Mouse (Mus musculus) intestine, embryonic 14.5 days (tissue): ENCODE results near the gene Lingo4. TPM values are rescaled to one million over a fixed set of nuclear protein-coding genes. Genes with fewer than 3 reads are reported as not detected.

ENCODE experiments used
- ATAC-seq: fragments of 200-750 bp; cut with Nextera tagmentation; replicated peaks from 2 replicates; pipeline ENCODE4 v1.8.0; 2017; ENCODE audit warnings: low read depth, moderate number of reproducible peaks, moderate TSS enrichment, moderate library complexity; ENCODE audit not compliant: low FRiP score, low TSS enrichment
- DNase-seq: peaks from one replicate; pipeline ENCODE4 v3.0.0-alpha.2; 2018; ENCODE audit warnings: low spot score
- H3K27ac ChIP-seq: fragments of 300-500 bp; sonication (generic); 2 replicates; pipeline ENCODE4 v1.5.1; 2014; ENCODE audit warnings: low read depth, mild to moderate bottlenecking, control low read depth
- H3K27me3 ChIP-seq: fragments of 300-500 bp; sonication (generic); replicated peaks from 2 replicates; pipeline ENCODE4 v1.6.1; 2014; ENCODE audit warnings: low read length, control low read depth; ENCODE audit not compliant: control insufficient read depth, insufficient read depth
- H3K36me3 ChIP-seq: fragments of 300-500 bp; sonication (generic); 2 replicates; pipeline ENCODE4 v1.6.1; 2014; ENCODE audit warnings: low read length, control low read depth; ENCODE audit not compliant: control insufficient read depth, insufficient read depth
- H3K4me1 ChIP-seq: fragments of 300-500 bp; sonication (generic); replicated peaks from 2 replicates; pipeline ENCODE4 v1.6.1; 2014; ENCODE audit warnings: low read length, control low read depth, mixed read lengths; ENCODE audit not compliant: control insufficient read depth, insufficient read depth
- H3K4me2 ChIP-seq: fragments of 300-500 bp; sonication (generic); 2 replicates; pipeline ENCODE4 v1.6.1; 2014; ENCODE audit warnings: low read length
- H3K4me3 ChIP-seq: fragments of 300-500 bp; sonication (generic); 2 replicates; pipeline ENCODE4 v1.5.1; 2014; ENCODE audit warnings: low read depth, low read length, control low read depth, mixed read lengths
- H3K9ac ChIP-seq: fragments of 300-500 bp; sonication (generic); 2 replicates; pipeline ENCODE4 v1.6.1; 2014; ENCODE audit warnings: mild to moderate bottlenecking, low read length
- H3K9me3 ChIP-seq: fragments of 300-500 bp; sonication (generic); 2 replicates; pipeline ENCODE4 v1.6.1; 2016; ENCODE audit warnings: low read length, control low read depth; ENCODE audit not compliant: control insufficient read depth
- WGBS: fragments of 180-500 bp; shearing (Covaris S2); extraction: QIAGEN DNeasy Blood & Tissue Kit; methylation state at CpG from one replicate; pipeline ENCODE4 v1.1.7; 2014; 5-methylcytosine and 5-hydroxymethylcytosine counted together
- polyA plus RNA-seq: library from polyadenylated mRNA; unstranded; fragments of >200 nt; fragmentation: Nextera tagmentation; extraction: Ambion mirVana; gene quantifications from 2 replicates; pipeline ENCODE4 v1.2.1, GENCODE M21; 2014

The Lingo4 gene
- polyA plus RNA-seq, 1 experiment from 2014 or later, result 0.38 TPM

DNA sequence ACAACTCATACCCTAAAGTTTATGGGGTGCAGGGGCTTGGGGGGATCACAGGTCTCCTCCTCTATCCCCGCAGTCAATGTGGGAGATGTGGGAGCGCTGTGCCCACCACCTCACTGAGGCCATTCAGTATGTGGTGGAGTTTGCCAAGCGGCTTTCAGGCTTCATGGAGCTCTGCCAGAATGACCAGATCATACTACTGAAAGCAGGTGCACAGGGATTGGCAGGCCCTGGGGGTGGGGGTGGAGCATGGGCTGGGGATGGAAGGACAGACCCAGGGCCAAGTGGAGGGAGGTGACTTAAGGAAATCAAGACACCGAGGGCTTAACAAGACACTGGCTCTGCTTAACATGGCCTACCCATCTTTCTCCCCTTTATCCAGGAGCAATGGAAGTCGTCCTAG is 7.3 kb upstream of the Lingo4 start:
- H3K9me3 ChIP-seq, result no peaks in the 10 kb centered on the region
- H3K4me1 ChIP-seq, result no peaks in the 10 kb centered on the region
- no peaks in the 10 kb centered on the region for H3K27me3 ChIP-seq
- H3K9ac ChIP-seq, result no peak overlapping the region
- no peaks in the 10 kb centered on the region for H3K36me3 ChIP-seq
- H3K4me2 ChIP-seq, result no peak overlapping the region
- 81% methylated on average over 5 of the region's 5 CpGs for WGBS
- no peak overlapping the region for H3K4me3 ChIP-seq
- no peak for ATAC-seq
- H3K27ac ChIP-seq, result no peak overlapping the region
- no peak for DNase-seq

DNA sequence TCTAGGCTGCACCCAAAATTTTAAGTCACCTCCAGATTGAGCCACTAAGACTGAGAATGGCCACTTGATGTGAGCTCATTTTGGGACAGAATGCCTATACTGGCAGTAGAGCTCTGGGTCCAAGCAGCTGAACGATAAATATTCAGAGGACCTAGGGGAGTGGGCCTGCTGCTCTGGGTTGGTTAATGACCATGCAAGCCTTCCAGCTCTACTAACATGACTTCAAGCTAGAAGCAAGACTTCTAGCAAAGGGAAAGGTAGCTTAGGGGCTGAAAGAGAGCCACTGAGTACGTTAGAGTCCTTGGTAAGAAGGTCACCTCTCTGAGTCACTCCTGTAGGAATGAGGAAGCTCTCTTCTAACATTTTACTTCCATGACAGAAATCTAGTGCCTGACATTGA is 6.2 kb upstream of the Lingo4 start:
- H3K27me3 ChIP-seq, result peaks cover 8% of the 10 kb centered on the region
- no peaks in the 10 kb centered on the region for H3K36me3 ChIP-seq
- H3K9ac ChIP-seq, result no peak overlapping the region
- no peaks in the 10 kb centered on the region for H3K9me3 ChIP-seq
- WGBS, result 85% methylated on average over 2 of the region's 2 CpGs
- ATAC-seq (no peak), DNase-seq (no peak)
- no peaks in the 10 kb centered on the region for H3K4me1 ChIP-seq
- H3K27ac ChIP-seq, result no peak overlapping the region
- H3K4me3 ChIP-seq, result no peak overlapping the region
- H3K4me2 ChIP-seq, result no peak overlapping the region

DNA sequence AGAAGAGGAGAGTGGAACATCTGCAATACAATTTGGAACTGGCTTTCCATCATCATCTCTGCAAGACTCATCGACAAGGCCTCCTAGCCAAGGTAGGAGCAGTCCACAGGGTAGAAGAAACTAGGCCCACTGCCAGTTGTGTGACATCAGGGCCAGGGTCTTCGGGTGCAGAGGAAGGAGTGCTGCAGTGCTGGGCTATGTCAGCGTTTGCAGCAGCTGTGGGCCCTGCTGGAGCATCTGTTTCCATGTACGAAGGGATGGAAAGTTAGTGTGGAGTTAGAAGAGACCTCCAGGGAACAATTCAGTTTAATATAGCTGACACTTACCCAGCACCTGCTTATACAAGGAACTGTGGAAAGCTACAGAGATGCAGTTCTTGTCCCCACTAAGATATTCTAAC is 5.3 kb upstream of the Lingo4 start:
- Histone ChIP-seq H3K27me3 (peaks cover 17% of the 10 kb centered on the region), H3K36me3 (no peaks in the 10 kb centered on the region), H3K4me1 (no peaks in the 10 kb centered on the region), H3K4me3 (no peak overlapping the region), H3K9ac (no peak overlapping the region), H3K27ac (no peak overlapping the region), H3K9me3 (no peaks in the 10 kb centered on the region), H3K4me2 (no peak overlapping the region)
- DNase-seq (no peak), ATAC-seq (no peak)
- 79% methylated on average over 4 of the region's 4 CpGs for WGBS

- H3K4me2 ChIP-seq, result no peak overlapping the region
- H3K36me3 ChIP-seq, result no peaks in the 10 kb centered on the region
- 90% methylated on average over 1 of the region's 1 CpGs for WGBS
- H3K9me3 ChIP-seq, result no peaks in the 10 kb centered on the region
- no peak overlapping the region for H3K27ac ChIP-seq
- 0 out of 2 replicates have a peak, but pooled peaks cover 3% of the 10 kb centered on the region for H3K4me1 ChIP-seq
- H3K4me3 ChIP-seq, result no peak overlapping the region
- no peak overlapping the region for H3K9ac ChIP-seq
- peaks cover 42% of the 10 kb centered on the region for H3K27me3 ChIP-seq
- ATAC-seq (no peak), DNase-seq (no peak)
Measured at GRCm38 (mm10) chr3:94396336-94396735, 2.0 kb upstream of the Lingo4 start.

- Histone ChIP-seq H3K9ac (no peak overlapping the region), H3K36me3 (no peaks in the 10 kb centered on the region), H3K4me2 (no peak overlapping the region), H3K4me3 (no peak overlapping the region), H3K9me3 (no peaks in the 10 kb centered on the region), H3K4me1 (0 out of 2 replicates have a peak, but pooled peaks cover 3% of the 10 kb centered on the region), H3K27me3 (peaks cover 47% of the 10 kb centered on the region), H3K27ac (no peak overlapping the region)
- 80% methylated on average over 4 of the region's 4 CpGs for WGBS
- no peak for DNase-seq
- no peak for ATAC-seq
Measured at GRCm38 (mm10) chr3:94396851-94397250, 1.5 kb upstream of the Lingo4 start.

GRCm38 (mm10) chr3:94398943-94399481 is 695 bp downstream of the Lingo4 start:
- Histone ChIP-seq H3K4me2 (peak overlapping the region; percentile 52), H3K4me1 (0 out of 2 replicates have a peak, but pooled peaks cover 3% of the 10 kb centered on the region), H3K27ac (no peak overlapping the region), H3K27me3 (peaks cover 50% of the 10 kb centered on the region), H3K36me3 (no peaks in the 10 kb centered on the region), H3K9ac (0 out of 2 replicates have a peak overlapping the region, but pooled peaks have one; percentile 3), H3K9me3 (no peaks in the 10 kb centered on the region), H3K4me3 (peak overlapping the region; percentile 26)
- 1% methylated on average over 19 of the region's 20 CpGs for WGBS
- DNase-seq (no peak), ATAC-seq (no peak)

DNA sequence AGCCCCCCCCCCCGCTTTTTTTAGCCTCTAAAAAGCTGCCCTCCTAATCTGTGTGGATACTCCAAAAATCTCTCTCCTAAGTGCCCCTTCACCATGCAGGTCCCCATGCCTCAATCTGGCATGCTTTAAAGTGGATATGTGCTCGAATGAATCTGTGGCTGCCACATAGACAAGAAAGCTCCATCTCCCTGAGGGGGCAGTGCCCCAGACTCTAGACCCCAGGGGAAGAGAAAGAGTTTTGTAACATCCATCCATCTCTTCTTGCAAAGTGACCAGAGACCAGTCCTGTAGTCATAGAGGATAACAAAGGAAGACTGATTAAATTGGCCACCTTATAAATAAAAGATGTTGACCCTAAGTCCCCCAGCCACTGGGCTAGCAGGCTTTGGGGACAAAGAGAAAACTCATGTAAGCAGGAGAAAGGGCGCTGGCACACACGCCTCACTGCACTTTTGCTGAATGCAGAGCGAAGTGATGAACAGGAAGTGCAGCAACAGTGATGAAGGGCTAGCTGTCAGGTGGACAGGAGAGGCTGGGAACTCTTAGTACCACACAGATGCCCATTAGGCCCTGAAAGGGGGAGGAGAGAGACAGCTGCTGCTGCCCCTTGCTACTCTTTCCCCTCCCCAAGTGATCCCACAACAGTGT is 1.5 kb downstream of the Lingo4 start:
- Histone ChIP-seq H3K4me1 (0 out of 2 replicates have a peak, but pooled peaks cover 3% of the 10 kb centered on the region), H3K27me3 (peaks cover 50% of the 10 kb centered on the region), H3K4me2 (no peak overlapping the region; the same call in 1 of the 2 replicates), H3K9ac (no peak overlapping the region), H3K36me3 (no peaks in the 10 kb centered on the region), H3K4me3 (no peak overlapping the region), H3K27ac (no peak overlapping the region), H3K9me3 (no peaks in the 10 kb centered on the region)
- WGBS, result 38% methylated on average over 5 of the region's 5 CpGs
- DNase-seq (no peak), ATAC-seq (no peak)

GRCm38 (mm10) chr3:94402451-94402850 is 4.1 kb downstream of the Lingo4 start:
- WGBS, result 62% methylated on average over 8 of the region's 8 CpGs
- H3K9ac ChIP-seq, result no peak overlapping the region
- ATAC-seq, result no peak
- H3K4me2 ChIP-seq, result no peak overlapping the region
- no peaks in the 10 kb centered on the region for H3K36me3 ChIP-seq
- H3K4me3 ChIP-seq, result no peak overlapping the region
- H3K4me1 ChIP-seq, result 0 out of 2 replicates have a peak, but pooled peaks cover 3% of the 10 kb centered on the region
- no peaks in the 10 kb centered on the region for H3K9me3 ChIP-seq
- H3K27me3 ChIP-seq, result peaks cover 39% of the 10 kb centered on the region
- no peak for DNase-seq
- no peak overlapping the region for H3K27ac ChIP-seq
